Mouse (Mus musculus) hindbrain, embryonic 14.5 days (tissue): ENCODE data around the gene Ptprg. TPM values are rescaled to one million over a fixed set of nuclear protein-coding genes. Genes with fewer than 3 reads are reported as not detected.

ENCODE experiments used
- ATAC-seq: fragments of 200-750 bp; cut with Nextera tagmentation; 2 replicates; pipeline ENCODE4 v1.8.0; 2017; ENCODE audit warnings: moderate number of reproducible peaks, mild to moderate bottlenecking, moderate TSS enrichment, moderate library complexity; ENCODE audit not compliant: low FRiP score
- DNase-seq: peaks from one replicate; pipeline ENCODE4 v3.0.0-alpha.2; 2015; ENCODE audit warnings: low spot score
- H3K27ac ChIP-seq: fragments of 300-500 bp; sonication (generic); 2 replicates; pipeline ENCODE4 v1.5.1; 2014; ENCODE audit warnings: mild to moderate bottlenecking, moderate library complexity
- H3K27me3 ChIP-seq: fragments of 300-500 bp; sonication (generic); 2 replicates; pipeline ENCODE4 v1.6.1; 2014; ENCODE audit warnings: mild to moderate bottlenecking, low read length, mixed read lengths; ENCODE audit not compliant: control insufficient read depth, insufficient read depth
- H3K36me3 ChIP-seq: fragments of 300-500 bp; sonication (generic); replicated peaks from 2 replicates; pipeline ENCODE4 v1.6.1; 2014; ENCODE audit not compliant: control insufficient read depth, insufficient read depth
- H3K4me1 ChIP-seq: fragments of 300-500 bp; sonication (generic); replicated peaks from 2 replicates; pipeline ENCODE4 v1.6.1; 2014; ENCODE audit warnings: antibody characterized with exemption, low read length, mixed read lengths; ENCODE audit not compliant: control insufficient read depth, insufficient read depth
- H3K4me2 ChIP-seq: fragments of 300-500 bp; sonication (generic); replicated peaks from 2 replicates; pipeline ENCODE4 v1.6.1; 2014; ENCODE audit warnings: mild to moderate bottlenecking, moderate library complexity
- H3K4me3 ChIP-seq: fragments of 300-500 bp; sonication (generic); replicated peaks from 2 replicates; pipeline ENCODE4 v1.5.1; 2014; ENCODE audit warnings: mild to moderate bottlenecking, low read length
- H3K9ac ChIP-seq: fragments of 300-500 bp; sonication (generic); 2 replicates; pipeline ENCODE4 v1.6.1; 2014
- H3K9me3 ChIP-seq: fragments of 300-500 bp; sonication (generic); 2 replicates; pipeline ENCODE4 v1.6.1; 2016; ENCODE audit warnings: low read length; ENCODE audit not compliant: control insufficient read depth
- WGBS: fragments of 180-500 bp; shearing (Covaris S2); extraction: QIAGEN DNeasy Blood & Tissue Kit; methylation state at CpG from one replicate; pipeline ENCODE4 v1.1.7; 2014; 5-methylcytosine and 5-hydroxymethylcytosine counted together
- polyA plus RNA-seq: library from polyadenylated mRNA; unstranded; fragments of >200 nt; fragmentation: Nextera tagmentation; extraction: Ambion mirVana; gene quantifications from 2 replicates; pipeline ENCODE4 v1.2.1, GENCODE M21; 2014

Ptprg gene
- polyA plus RNA-seq, 1 experiment from 2014 or later, result 49.0 TPM

DNA sequence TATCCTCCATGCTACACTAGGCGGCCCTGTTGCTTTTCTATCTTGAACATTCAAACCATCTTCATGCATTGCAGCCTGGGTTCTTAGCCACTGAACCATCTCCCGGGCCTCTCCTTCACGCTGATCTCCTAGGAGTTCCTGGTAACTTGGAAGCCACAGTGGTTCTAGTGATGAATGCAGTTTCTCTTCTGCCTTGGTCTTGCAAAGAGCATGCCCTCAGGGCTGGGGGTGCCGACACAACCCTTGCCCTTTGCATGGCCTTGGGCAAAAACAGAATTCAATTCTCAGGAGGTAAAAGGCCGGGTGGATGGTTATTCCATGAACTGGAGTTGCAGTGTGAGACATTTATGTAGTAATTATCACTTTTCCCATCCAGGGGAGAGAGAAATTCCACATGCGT is 67.0 kb downstream of the Ptprg start:
- no peaks in the 10 kb centered on the region for H3K36me3 ChIP-seq
- no peak for DNase-seq
- H3K4me1 ChIP-seq, result peaks cover 33% of the 10 kb centered on the region
- no peak overlapping the region for H3K4me3 ChIP-seq
- no peaks in the 10 kb centered on the region for H3K27me3 ChIP-seq
- H3K9me3 ChIP-seq, result no peaks in the 10 kb centered on the region
- 66% methylated on average over 6 of the region's 6 CpGs for WGBS
- no peak overlapping the region for H3K9ac ChIP-seq
- no peak overlapping the region for H3K4me2 ChIP-seq
- H3K27ac ChIP-seq, result no peak overlapping the region
- ATAC-seq, result no peak

GRCm38 (mm10) chr14:11620962-11621568 is 67.7 kb downstream of the Ptprg start:
- Histone ChIP-seq H3K9ac (no peak overlapping the region), H3K36me3 (no peaks in the 10 kb centered on the region), H3K9me3 (no peaks in the 10 kb centered on the region), H3K4me3 (no peak overlapping the region), H3K27ac (0 out of 2 replicates have a peak overlapping the region, but pooled peaks have one; percentile 28), H3K4me2 (no peak overlapping the region), H3K27me3 (no peaks in the 10 kb centered on the region), H3K4me1 (peaks cover 33% of the 10 kb centered on the region)
- peak; percentile 38; the same call in 1 of the 2 replicates for ATAC-seq
- 28% methylated on average over 10 of the region's 10 CpGs for whole genome bisulfite sequencing
- DNase-seq, result no peak

DNA sequence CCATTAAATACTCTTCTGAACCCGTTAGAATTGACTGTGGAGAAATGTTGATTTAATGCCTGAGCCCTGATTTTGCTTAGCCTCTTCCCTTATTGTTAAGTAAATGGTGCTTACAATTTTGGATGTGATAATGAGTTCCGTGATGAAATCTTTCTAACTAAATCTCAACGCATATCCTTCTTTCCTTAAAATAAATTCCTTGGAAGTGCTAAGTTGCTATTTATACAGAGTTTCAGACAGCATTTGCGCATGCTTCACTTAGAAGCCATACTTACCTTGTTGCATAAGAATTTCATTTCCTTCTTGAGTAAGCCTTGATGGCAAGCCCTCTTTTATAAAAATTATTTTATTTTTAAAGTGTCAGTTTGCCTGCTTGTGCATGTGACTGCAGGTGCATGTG is 70.2 kb downstream of the Ptprg start:
- Histone ChIP-seq H3K9ac (no peak overlapping the region), H3K9me3 (no peaks in the 10 kb centered on the region), H3K4me3 (no peak overlapping the region), H3K36me3 (no peaks in the 10 kb centered on the region), H3K27ac (no peak overlapping the region), H3K27me3 (no peaks in the 10 kb centered on the region), H3K4me1 (peaks cover 33% of the 10 kb centered on the region), H3K4me2 (no peak overlapping the region)
- ATAC-seq, result no peak
- whole genome bisulfite sequencing, result 79% methylated on average over 4 of the region's 4 CpGs
- no peak for DNase-seq

GRCm38 (mm10) chr14:11630736-11631135 is 77.4 kb downstream of the Ptprg start:
- 79% methylated on average over 2 of the region's 2 CpGs for WGBS
- Histone ChIP-seq H3K4me3 (no peak overlapping the region), H3K9ac (no peak overlapping the region), H3K27ac (no peak overlapping the region), H3K9me3 (no peaks in the 10 kb centered on the region), H3K4me1 (0 out of 2 replicates have a peak, but pooled peaks cover 4% of the 10 kb centered on the region), H3K4me2 (no peak overlapping the region), H3K36me3 (no peaks in the 10 kb centered on the region), H3K27me3 (no peaks in the 10 kb centered on the region)
- DNase-seq (no peak), ATAC-seq (no peak)

DNA sequence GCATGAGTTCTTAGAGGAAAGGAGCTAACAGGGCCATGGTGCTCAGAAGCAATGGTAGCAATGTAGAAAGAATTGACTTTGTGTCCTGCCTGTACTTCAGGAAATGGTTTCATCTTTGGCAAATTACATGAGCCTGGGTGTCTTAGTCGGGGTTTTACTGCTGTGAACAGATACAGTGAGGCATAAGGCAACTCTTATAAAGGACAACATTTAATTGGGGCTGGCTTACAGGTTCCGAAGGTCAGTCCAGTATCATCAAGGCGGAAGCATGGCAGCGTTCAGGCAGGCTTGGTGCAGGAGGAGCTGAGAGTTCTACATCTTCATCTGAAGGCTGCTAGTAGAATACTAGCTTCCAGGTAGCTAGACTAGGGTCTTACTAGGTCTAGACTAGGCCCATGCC is 78.2 kb downstream of the Ptprg start:
- ATAC-seq (no peak), DNase-seq (no peak)
- H3K9me3 ChIP-seq, result no peaks in the 10 kb centered on the region
- no peak overlapping the region for H3K4me2 ChIP-seq
- no peak overlapping the region for H3K4me3 ChIP-seq
- H3K36me3 ChIP-seq, result no peaks in the 10 kb centered on the region
- no peaks in the 10 kb centered on the region for H3K27me3 ChIP-seq
- 94% methylated on average over 4 of the region's 4 CpGs for WGBS
- H3K4me1 ChIP-seq, result 0 out of 2 replicates have a peak, but pooled peaks cover 4% of the 10 kb centered on the region
- H3K9ac ChIP-seq, result no peak overlapping the region
- H3K27ac ChIP-seq, result no peak overlapping the region

DNA sequence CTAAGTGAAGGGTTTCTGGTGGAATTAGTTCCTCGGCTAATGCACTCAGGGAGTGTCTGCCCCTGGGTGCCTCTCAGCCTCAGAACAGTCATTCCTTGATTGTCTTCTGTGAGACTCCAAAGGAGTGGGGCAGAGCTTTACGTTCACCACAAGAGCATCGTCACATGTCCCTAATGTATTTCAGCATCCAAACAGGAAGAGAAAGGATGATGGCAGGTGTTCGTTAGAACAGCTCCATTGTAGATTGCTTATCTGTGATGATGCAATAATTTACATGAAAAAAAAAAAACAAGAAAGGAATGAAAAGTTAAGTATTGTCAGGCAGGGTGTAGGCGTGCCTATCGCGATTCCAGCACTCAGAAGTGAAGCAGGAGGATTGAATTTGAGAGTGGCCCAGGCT is 84.3 kb downstream of the Ptprg start:
- 90% methylated on average over 7 of the region's 7 CpGs for WGBS
- Histone ChIP-seq H3K27me3 (no peaks in the 10 kb centered on the region), H3K36me3 (no peaks in the 10 kb centered on the region), H3K27ac (no peak overlapping the region), H3K4me1 (no peaks in the 10 kb centered on the region), H3K9me3 (no peaks in the 10 kb centered on the region), H3K9ac (no peak overlapping the region), H3K4me2 (no peak overlapping the region), H3K4me3 (no peak overlapping the region)
- DNase-seq (no peak), ATAC-seq (no peak)

- Histone ChIP-seq H3K9me3 (no peaks in the 10 kb centered on the region), H3K4me3 (no peak overlapping the region), H3K27me3 (no peaks in the 10 kb centered on the region), H3K36me3 (no peaks in the 10 kb centered on the region), H3K4me2 (no peak overlapping the region), H3K4me1 (no peaks in the 10 kb centered on the region), H3K27ac (no peak overlapping the region), H3K9ac (no peak overlapping the region)
- ATAC-seq (no peak), DNase-seq (no peak)
- 92% methylated on average over 5 of the region's 5 CpGs for whole genome bisulfite sequencing
These were observed 86.0 kb downstream of the Ptprg start for GRCm38 (mm10) chr14:11639366-11639765.

GRCm38 (mm10) chr14:11640372-11640771 is 87.0 kb downstream of the Ptprg start:
- H3K4me3 ChIP-seq, result no peak overlapping the region
- no peak for ATAC-seq
- H3K9me3 ChIP-seq, result no peaks in the 10 kb centered on the region
- no peak for DNase-seq
- no peaks in the 10 kb centered on the region for H3K4me1 ChIP-seq
- H3K4me2 ChIP-seq, result no peak overlapping the region
- H3K27me3 ChIP-seq, result no peaks in the 10 kb centered on the region
- no peaks in the 10 kb centered on the region for H3K36me3 ChIP-seq
- H3K9ac ChIP-seq, result no peak overlapping the region
- H3K27ac ChIP-seq, result no peak overlapping the region

GRCm38 (mm10) chr14:11640996-11641395 is 87.7 kb downstream of the Ptprg start:
- 91% methylated on average over 3 of the region's 3 CpGs for WGBS
- ATAC-seq (no peak), DNase-seq (no peak)
- Histone ChIP-seq H3K27ac (no peak overlapping the region), H3K9ac (no peak overlapping the region), H3K27me3 (no peaks in the 10 kb centered on the region), H3K4me1 (no peaks in the 10 kb centered on the region), H3K4me3 (no peak overlapping the region), H3K9me3 (no peaks in the 10 kb centered on the region), H3K36me3 (no peaks in the 10 kb centered on the region), H3K4me2 (no peak overlapping the region)

DNA sequence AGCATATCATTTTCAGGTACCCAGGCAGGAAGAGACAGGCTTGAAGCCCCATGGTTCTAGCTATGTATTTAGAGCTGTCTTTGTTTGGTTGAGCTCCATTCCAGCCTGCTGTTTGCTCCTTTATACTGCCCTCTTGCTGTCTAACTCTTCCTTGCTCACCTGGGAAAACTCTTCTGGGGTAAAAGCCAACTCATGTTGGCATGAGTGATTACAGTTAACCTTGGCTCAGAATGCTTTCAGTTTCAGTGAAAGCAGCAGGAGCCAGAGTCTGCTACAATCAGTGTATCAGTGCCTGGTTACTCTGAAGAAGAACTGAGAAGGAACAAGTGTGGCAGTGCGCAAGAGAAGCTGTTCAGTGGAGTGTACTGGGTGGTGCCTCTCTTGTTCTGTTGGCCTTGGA is 89.6 kb downstream of the Ptprg start:
- no peaks in the 10 kb centered on the region for H3K4me1 ChIP-seq
- no peak overlapping the region for H3K27ac ChIP-seq
- no peaks in the 10 kb centered on the region for H3K36me3 ChIP-seq
- ATAC-seq, result no peak
- 93% methylated on average over 1 of the region's 1 CpGs for WGBS
- no peaks in the 10 kb centered on the region for H3K9me3 ChIP-seq
- no peak for DNase-seq
- H3K9ac ChIP-seq, result no peak overlapping the region
- no peak overlapping the region for H3K4me2 ChIP-seq
- no peak overlapping the region for H3K4me3 ChIP-seq
- no peaks in the 10 kb centered on the region for H3K27me3 ChIP-seq
